Mouse (Mus musculus) embryonic facial prominence, embryonic 10.5 days (tissue): ENCODE data around the gene Magi1. TPM values are rescaled to one million over a fixed set of nuclear protein-coding genes. Genes with fewer than 3 reads are reported as not detected.

Experiments used
- DNase-seq: peaks from one replicate; pipeline ENCODE4 v3.0.0-alpha.2; 2017; ENCODE audit warnings: low spot score
- H3K27ac ChIP-seq: fragments of 300-500 bp; sonication (generic); replicated peaks from 2 replicates; pipeline ENCODE4 v1.5.1; 2016; ENCODE audit warnings: mild to moderate bottlenecking
- H3K27me3 ChIP-seq: fragments of 300-500 bp; sonication (generic); replicated peaks from 2 replicates; pipeline ENCODE4 v1.6.1; 2016; ENCODE audit warnings: low read depth, mild to moderate bottlenecking; ENCODE audit not compliant: poor library complexity, severe bottlenecking
- H3K36me3 ChIP-seq: fragments of 300-500 bp; sonication (generic); replicated peaks from 2 replicates; pipeline ENCODE4 v1.6.1; 2016; ENCODE audit warnings: mild to moderate bottlenecking, moderate library complexity
- H3K4me1 ChIP-seq: fragments of 300-500 bp; sonication (generic); 2 replicates; pipeline ENCODE4 v1.6.1; 2016
- H3K4me3 ChIP-seq: fragments of 300-500 bp; sonication (generic); 2 replicates; pipeline ENCODE4 v1.5.1; 2016; ENCODE audit warnings: mild to moderate bottlenecking, moderate library complexity
- H3K9me3 ChIP-seq: fragments of 300-500 bp; sonication (generic); 2 replicates; pipeline ENCODE4 v1.6.1; 2016; ENCODE audit warnings: mild to moderate bottlenecking
- WGBS: fragments of 180-500 bp; shearing (Covaris S2); methylation state at CpG from one replicate; pipeline ENCODE4 v1.1.7; 2016; 5-methylcytosine and 5-hydroxymethylcytosine counted together
- polyA plus RNA-seq: library from polyadenylated mRNA; unstranded; fragments of >200 nt; fragmentation: Nextera tagmentation; extraction: Ambion mirVana; gene quantifications from 2 replicates; pipeline ENCODE4 v1.2.1, GENCODE M21; 2016

Gene Magi1
- polyA plus RNA-seq, 1 experiment from 2014 or later, result 16.1 TPM

- WGBS, result 73% methylated on average over 7 of the region's 7 CpGs
- no peak overlapping the region for H3K27ac ChIP-seq
- no peaks in the 10 kb centered on the region for H3K27me3 ChIP-seq
- peaks cover 64% of the 10 kb centered on the region for H3K4me1 ChIP-seq
- H3K4me3 ChIP-seq, result no peak overlapping the region
- H3K9me3 ChIP-seq, result no peaks in the 10 kb centered on the region
- no peaks in the 10 kb centered on the region for H3K36me3 ChIP-seq
- no peak for DNase-seq
These were observed 96.9 kb downstream of the Magi1 start for GRCm38 (mm10) chr6:94186628-94187319.

- H3K9me3 ChIP-seq, result no peaks in the 10 kb centered on the region
- H3K27me3 ChIP-seq, result no peaks in the 10 kb centered on the region
- no peak overlapping the region for H3K27ac ChIP-seq
- H3K4me3 ChIP-seq, result no peak overlapping the region
- peaks cover 48% of the 10 kb centered on the region for H3K4me1 ChIP-seq
- DNase-seq, result no peak
- H3K36me3 ChIP-seq, result no peaks in the 10 kb centered on the region
- WGBS, result 81% methylated on average over 4 of the region's 4 CpGs
These were observed 99.4 kb downstream of the Magi1 start for GRCm38 (mm10) chr6:94184268-94184667.

- Histone ChIP-seq H3K27me3 (no peaks in the 10 kb centered on the region), H3K4me3 (no peak overlapping the region), H3K4me1 (peaks cover 46% of the 10 kb centered on the region), H3K9me3 (no peaks in the 10 kb centered on the region), H3K36me3 (no peaks in the 10 kb centered on the region), H3K27ac (peak overlapping the region; percentile 30; the same call in 1 of the 2 replicates)
- DNase-seq, result no peak
- WGBS, result 74% methylated on average over 14 of the region's 14 CpGs
These were observed 100.3 kb downstream of the Magi1 start for GRCm38 (mm10) chr6:94183354-94183851.

- WGBS, result 53% methylated on average over 2 of the region's 2 CpGs
- no peaks in the 10 kb centered on the region for H3K27me3 ChIP-seq
- H3K4me1 ChIP-seq, result peaks cover 58% of the 10 kb centered on the region
These were observed 102.0 kb downstream of the Magi1 start for GRCm38 (mm10) chr6:94181673-94182255.

GRCm38 (mm10) chr6:94180331-94181150 is 103.2 kb downstream of the Magi1 start:
- Histone ChIP-seq H3K4me1 (peaks cover 64% of the 10 kb centered on the region), H3K9me3 (no peaks in the 10 kb centered on the region), H3K4me3 (no peak overlapping the region), H3K27ac (no peak overlapping the region), H3K36me3 (no peaks in the 10 kb centered on the region), H3K27me3 (no peaks in the 10 kb centered on the region)
- 87% methylated on average over 14 of the region's 14 CpGs for WGBS
- no peak for DNase-seq

More at GRCm38 (mm10) chr6:94181673-94182255, 102.0 kb downstream of the Magi1 start:
- H3K27ac ChIP-seq, result no peak overlapping the region
- DNase-seq, result no peak
- H3K4me3 ChIP-seq, result no peak overlapping the region
- H3K36me3 ChIP-seq, result no peaks in the 10 kb centered on the region
- H3K9me3 ChIP-seq, result no peaks in the 10 kb centered on the region

GRCm38 (mm10) chr6:94177559-94177958 is 106.2 kb downstream of the Magi1 start:
- Histone ChIP-seq H3K27ac (no peak overlapping the region), H3K36me3 (no peaks in the 10 kb centered on the region), H3K9me3 (no peaks in the 10 kb centered on the region), H3K4me3 (no peak overlapping the region), H3K27me3 (no peaks in the 10 kb centered on the region), H3K4me1 (peaks cover 42% of the 10 kb centered on the region)
- DNase-seq, result no peak
- WGBS, result 52% methylated on average over 3 of the region's 3 CpGs

GRCm38 (mm10) chr6:94176705-94177104 is 107.0 kb downstream of the Magi1 start:
- DNase-seq, result no peak
- Histone ChIP-seq H3K27me3 (no peaks in the 10 kb centered on the region), H3K36me3 (no peaks in the 10 kb centered on the region), H3K4me1 (peaks cover 33% of the 10 kb centered on the region), H3K9me3 (no peaks in the 10 kb centered on the region), H3K4me3 (no peak overlapping the region), H3K27ac (no peak overlapping the region)
- WGBS, result 16% methylated on average over 4 of the region's 4 CpGs

GRCm38 (mm10) chr6:94171250-94171649 is 112.5 kb downstream of the Magi1 start:
- H3K9me3 ChIP-seq, result no peaks in the 10 kb centered on the region
- H3K36me3 ChIP-seq, result no peaks in the 10 kb centered on the region
- no peak overlapping the region for H3K4me3 ChIP-seq
- H3K27ac ChIP-seq, result no peak overlapping the region
- H3K27me3 ChIP-seq, result no peaks in the 10 kb centered on the region
- no peak for DNase-seq
- peaks cover 24% of the 10 kb centered on the region for H3K4me1 ChIP-seq
- WGBS, result 65% methylated on average over 8 of the region's 8 CpGs

- no peak for DNase-seq
- H3K4me1 ChIP-seq, result peaks cover 34% of the 10 kb centered on the region
- no peak overlapping the region for H3K4me3 ChIP-seq
- no peaks in the 10 kb centered on the region for H3K36me3 ChIP-seq
- no peak overlapping the region for H3K27ac ChIP-seq
- 84% methylated on average over 9 of the region's 9 CpGs for WGBS
- no peaks in the 10 kb centered on the region for H3K27me3 ChIP-seq
- no peaks in the 10 kb centered on the region for H3K9me3 ChIP-seq
These were observed 114.0 kb downstream of the Magi1 start for GRCm38 (mm10) chr6:94169581-94170194.

- Histone ChIP-seq H3K4me3 (no peak overlapping the region), H3K4me1 (peaks cover 55% of the 10 kb centered on the region), H3K27ac (no peak overlapping the region), H3K9me3 (no peaks in the 10 kb centered on the region), H3K36me3 (no peaks in the 10 kb centered on the region), H3K27me3 (no peaks in the 10 kb centered on the region)
- 76% methylated on average over 1 of the region's 1 CpGs for WGBS
- no peak for DNase-seq
These were observed 117.8 kb downstream of the Magi1 start for GRCm38 (mm10) chr6:94165951-94166350.

- no peaks in the 10 kb centered on the region for H3K9me3 ChIP-seq
- H3K27ac ChIP-seq, result no peak overlapping the region; the same call in 1 of the 2 replicates
- H3K36me3 ChIP-seq, result no peaks in the 10 kb centered on the region
- no peak for DNase-seq
- H3K4me3 ChIP-seq, result no peak overlapping the region
- H3K27me3 ChIP-seq, result no peaks in the 10 kb centered on the region
- 74% methylated on average over 9 of the region's 9 CpGs for WGBS
- H3K4me1 ChIP-seq, result peaks cover 50% of the 10 kb centered on the region
These were observed 118.8 kb downstream of the Magi1 start for GRCm38 (mm10) chr6:94164753-94165536.
